Mouse (Mus musculus) lung, postnatal 0 days (tissue): ENCODE data around the gene Des.

Experiments used
- CTCF ChIP-seq: IDR thresholded peaks from 2 replicates; pipeline ENCODE4 v1.5.1; 2016; ENCODE audit warnings: antibody characterized with exemption, mild to moderate bottlenecking
- EP300 ChIP-seq: IDR thresholded peaks from 2 replicates; pipeline ENCODE4 v1.6.1; 2016; ENCODE audit warnings: antibody characterized with exemption, mild to moderate bottlenecking, control low read depth

- TF ChIP-seq CTCF: no peak
- no peak for TF ChIP-seq EP300
These were observed 22.4 kb downstream of the Des start for GRCm38 (mm10) chr1:75382356-75383071.
